Mouse (Mus musculus) Patski (cell line): ENCODE data around the gene Il20ra. TPM values are rescaled to one million over a fixed set of nuclear protein-coding genes. Genes with fewer than 3 reads are reported as not detected.

ENCODE experiments used
- ATAC-seq: fragments of 100-300 bp; one replicate; pipeline ENCODE4 v1.8.0; 2021
- CTCF ChIA-PET: fragments of 350-600 bp; sonication (Branson Sonifier 250); formaldehyde crosslinking; loops from one replicate; lab custom pipeline; 2022; ENCODE audit warnings: inconsistent platforms; lab: Charles Lee
- POLR2A ChIA-PET: fragments of 350-600 bp; sonication (Branson Sonifier 250); formaldehyde crosslinking; loops from one replicate; lab custom pipeline; 2022; ENCODE audit warnings: antibody characterized with exemption, inconsistent platforms; lab: Charles Lee
- DNase-seq: peaks from one replicate; pipeline ENCODE4 v3.0.0-alpha.2; 2011; ENCODE audit warnings: low read depth, low spot score
- H3K27me3 ChIP-seq: fragments of 371-371 bp; one replicate; pipeline ENCODE4 v1.5.1; 2021
- CTCF ChIP-seq: fragments of 100-300 bp; IDR thresholded peaks from one replicate; pipeline ENCODE4 v1.5.1; 2021
- in situ Hi-C: fragments of 300-500 bp; cut with MboI; formaldehyde crosslinking; loops from 3 replicates; pipeline ENCODE4 v1.11.1; 2018; ENCODE audit warnings: low pct_unique_long_range_greater_than_20kb, mixed read lengths
- polyA plus RNA-seq: library from polyadenylated mRNA; unstranded; gene quantifications from one replicate; pipeline ENCODE4 v1.2.3, GENCODE M21; 2021

Il20ra gene
- 0.60 TPM for polyA plus RNA-seq

GRCm38 (mm10) chr10:19712421-19712836 lies at the start of gene Il20ra:
Gene Il20ra (plus strand): TSS chr10:19712570.
- no peak for DNase-seq
- peaks cover 18% of the 10 kb centered on the region for H3K27me3 ChIP-seq
- POLR2A ChIA-PET, result no interaction called here
- in situ Hi-C loops, result loop anchor here (10.0 kb wide), 1 partner anchor 422 kb away; no protein-coding TSS in a partner anchor
- TF ChIP-seq CTCF, result peak; percentile 83
- CTCF ChIA-PET, result interaction anchor here (0.7 to 2.8 kb wide), 11 partner anchors 8 to 361 kb away, joined by 3 to 9 read pairs (median 5); no protein-coding TSS in a partner anchor
- peak; percentile 77 for ATAC-seq

GRCm38 (mm10) chr10:19668973-19669372 lies 43.4 kb upstream of the Il20ra start:
- no peak for TF ChIP-seq CTCF

GRCm38 (mm10) chr10:19672015-19672414 lies 40.4 kb upstream of the Il20ra start:
- in situ Hi-C loops, result loop anchor here (10.0 kb wide), 1 partner anchor 427 kb away; no protein-coding TSS in a partner anchor
- ATAC-seq (no peak), DNase-seq (no peak)
- peaks cover 6% of the 10 kb centered on the region for H3K27me3 ChIP-seq
- POLR2A ChIA-PET, result no interaction called here
- TF ChIP-seq CTCF, result no peak
- CTCF ChIA-PET, result no interaction called here

More at GRCm38 (mm10) chr10:19668973-19669372, 43.4 kb upstream of the Il20ra start:
- CTCF ChIA-PET, result no interaction called here
- ATAC-seq (no peak), DNase-seq (no peak)
- POLR2A ChIA-PET, result no interaction called here
- peaks cover 12% of the 10 kb centered on the region for H3K27me3 ChIP-seq
- in situ Hi-C loops, result no loop called here

GRCm38 (mm10) chr10:19673146-19673545 lies 39.2 kb upstream of the Il20ra start:
- peak; percentile 7 for TF ChIP-seq CTCF
- H3K27me3 ChIP-seq, result peaks cover 6% of the 10 kb centered on the region
- DNase-seq (no peak), ATAC-seq (no peak)
- CTCF ChIA-PET, result interaction anchor here (0.8 to 1.4 kb wide), 4 partner anchors 8 to 181 kb away, joined by 3 to 5 read pairs (median 4); no protein-coding TSS in a partner anchor
- in situ Hi-C loops, result loop anchor here (10.0 kb wide), 1 partner anchor 428 kb away; no protein-coding TSS in a partner anchor
- POLR2A ChIA-PET, result no interaction called here

- POLR2A ChIA-PET, result no interaction called here
- ATAC-seq, result no peak
- in situ Hi-C loops, result no loop called here
- no peaks in the 10 kb centered on the region for H3K27me3 ChIP-seq
- no peak for TF ChIP-seq CTCF
- no peak for DNase-seq
- CTCF ChIA-PET, result no interaction called here
Measured at GRCm38 (mm10) chr10:19687686-19688085, 24.7 kb upstream of the Il20ra start.

GRCm38 (mm10) chr10:19691287-19691686 lies 21.1 kb upstream of the Il20ra start:
- POLR2A ChIA-PET, result no interaction called here
- TF ChIP-seq CTCF, result no peak
- no peak for DNase-seq
- H3K27me3 ChIP-seq, result no peaks in the 10 kb centered on the region
- in situ Hi-C loops, result loop anchor here (5.0 kb wide), 3 partner anchors 184 to 774 kb away; no protein-coding TSS in a partner anchor
- no peak for ATAC-seq
- CTCF ChIA-PET, result no interaction called here

GRCm38 (mm10) chr10:19691771-19692170 lies 20.6 kb upstream of the Il20ra start:
- in situ Hi-C loops, result loop anchor here (5.0 kb wide), 3 partner anchors 184 to 774 kb away; no protein-coding TSS in a partner anchor
- no peak for TF ChIP-seq CTCF
- no peaks in the 10 kb centered on the region for H3K27me3 ChIP-seq
- ChIA-PET POLR2A (no interaction called here), CTCF (no interaction called here)
- ATAC-seq (no peak), DNase-seq (no peak)

- ATAC-seq, result no peak
- ChIA-PET POLR2A (no interaction called here), CTCF (interaction anchor here (0.9 to 1.4 kb wide), 6 partner anchors 8 to 448 kb away, joined by 3 to 5 read pairs (median 4); no protein-coding TSS in a partner anchor)
- no peaks in the 10 kb centered on the region for H3K27me3 ChIP-seq
- DNase-seq, result no peak
- in situ Hi-C loops, result loop anchor here (5.0 kb wide), 3 partner anchors 185 to 775 kb away; no protein-coding TSS in a partner anchor
- TF ChIP-seq CTCF, result no peak
Measured at GRCm38 (mm10) chr10:19692332-19692731, 20.0 kb upstream of the Il20ra start.

GRCm38 (mm10) chr10:19692988-19693387 lies 19.4 kb upstream of the Il20ra start:
- ChIA-PET CTCF (interaction anchor here (0.9 to 1.4 kb wide), 9 partner anchors 9 to 455 kb away, joined by 3 to 5 read pairs (median 3); no protein-coding TSS in a partner anchor), POLR2A (no interaction called here)
- ATAC-seq (no peak), DNase-seq (no peak)
- in situ Hi-C loops, result loop anchor here (5.0 kb wide), 3 partner anchors 186 to 776 kb away; no protein-coding TSS in a partner anchor
- no peaks in the 10 kb centered on the region for H3K27me3 ChIP-seq
- peak; percentile 74 for TF ChIP-seq CTCF

- in situ Hi-C loops, result loop anchor here (5.0 kb wide), 3 partner anchors 186 to 776 kb away; no protein-coding TSS in a partner anchor
- no peaks in the 10 kb centered on the region for H3K27me3 ChIP-seq
- DNase-seq (no peak), ATAC-seq (no peak)
- TF ChIP-seq CTCF, result peak; percentile 62
- POLR2A ChIA-PET, result no interaction called here
- CTCF ChIA-PET, result interaction anchor here (0.9 to 1.4 kb wide), 8 partner anchors 9 to 455 kb away, joined by 3 to 5 read pairs (median 4); no protein-coding TSS in a partner anchor
Measured at GRCm38 (mm10) chr10:19693629-19694028, 18.7 kb upstream of the Il20ra start.

GRCm38 (mm10) chr10:19699331-19699730 lies 13.0 kb upstream of the Il20ra start:
- peaks cover 8% of the 10 kb centered on the region for H3K27me3 ChIP-seq
- TF ChIP-seq CTCF, result no peak
- CTCF ChIA-PET, result no interaction called here
- in situ Hi-C loops, result no loop called here
- ATAC-seq, result no peak
- POLR2A ChIA-PET, result no interaction called here
- DNase-seq, result no peak
